Mouse (Mus musculus): ENCODE measurements around the gene Slc8b1. TPM values are rescaled to one million over a fixed set of nuclear protein-coding genes. Genes with fewer than 3 reads are reported as not detected.

The Slc8b1 gene
- polyA plus RNA-seq, 1 experiment from 2014 or later = 0.67 TPM

- ATAC-seq (no peak), DNase-seq (ENCODE audit: low spot score) (no peak)
- no peak within 1 kb of the TSS for H3K27ac ChIP-seq (ENCODE audit: low read depth, low read length)
- H3K4me2 ChIP-seq (ENCODE audit: low read length) = no peak within 1 kb of the TSS
- H3K27me3 ChIP-seq (replicated peaks; ENCODE audit: control insufficient read depth, insufficient read depth, low read length) = no peaks in the 10 kb centered on the region
- H3K36me3 ChIP-seq (ENCODE audit: control insufficient read depth, insufficient read depth, low read length) = no peaks in the 10 kb centered on the region
- 84% methylated on average over 8 of the region's 8 CpGs for WGBS
- H3K4me1 ChIP-seq (ENCODE audit: control insufficient read depth, insufficient read depth, low read length) = no peaks in the 10 kb centered on the region
- H3K9me3 ChIP-seq (replicated peaks; ENCODE audit: control insufficient read depth, low read length) = no peaks in the 10 kb centered on the region
- no peak within 1 kb of the TSS for H3K9ac ChIP-seq (ENCODE audit: low read length)
- no peak within 1 kb of the TSS for H3K4me3 ChIP-seq (ENCODE audit: low read depth, low read length)
These were observed 38.2 kb upstream of the Slc8b1 start, which contains the start of gene Sdsl for GRCm38 (mm10) chr5:120472770-120473169. Gene Sdsl (minus strand): TSS chr5:120472810.

- WGBS = 96% methylated on average over 2 of the region's 2 CpGs
- DNase-seq (ENCODE audit: low spot score) = no peak
- Histone ChIP-seq H3K4me1 (ENCODE audit: control insufficient read depth, insufficient read depth, low read length) (no peaks in the 10 kb centered on the region), H3K9me3 (replicated peaks; ENCODE audit: control insufficient read depth, low read length) (no peaks in the 10 kb centered on the region), H3K4me3 (ENCODE audit: low read depth, low read length) (no peak overlapping the region), H3K36me3 (ENCODE audit: control insufficient read depth, insufficient read depth, low read length) (no peaks in the 10 kb centered on the region), H3K9ac (ENCODE audit: low read length) (no peak overlapping the region), H3K27ac (ENCODE audit: low read depth, low read length) (no peak overlapping the region), H3K4me2 (ENCODE audit: low read length) (no peak overlapping the region), H3K27me3 (replicated peaks; ENCODE audit: control insufficient read depth, insufficient read depth, low read length) (no peaks in the 10 kb centered on the region)
- no peak for ATAC-seq
These were observed 37.6 kb upstream of the Slc8b1 start for GRCm38 (mm10) chr5:120473361-120473760.

- Histone ChIP-seq H3K27me3 (replicated peaks; ENCODE audit: control insufficient read depth, insufficient read depth, low read length) (no peaks in the 10 kb centered on the region), H3K36me3 (ENCODE audit: control insufficient read depth, insufficient read depth, low read length) (no peaks in the 10 kb centered on the region), H3K27ac (ENCODE audit: low read depth, low read length) (no peak overlapping the region), H3K9ac (ENCODE audit: low read length) (no peak overlapping the region), H3K4me1 (ENCODE audit: control insufficient read depth, insufficient read depth, low read length) (no peaks in the 10 kb centered on the region), H3K9me3 (replicated peaks; ENCODE audit: control insufficient read depth, low read length) (no peaks in the 10 kb centered on the region), H3K4me2 (ENCODE audit: low read length) (no peak overlapping the region), H3K4me3 (ENCODE audit: low read depth, low read length) (no peak overlapping the region)
- WGBS = 38% methylated on average over 8 of the region's 8 CpGs
- DNase-seq (ENCODE audit: low spot score) = no peak
- ATAC-seq = no peak
These were observed 35.1 kb upstream of the Slc8b1 start for GRCm38 (mm10) chr5:120475861-120476260.

- H3K4me3 ChIP-seq (ENCODE audit: low read depth, low read length) = no peak within 1 kb of the TSS
- H3K4me1 ChIP-seq (ENCODE audit: control insufficient read depth, insufficient read depth, low read length) = no peaks in the 10 kb centered on the region
- no peaks in the 10 kb centered on the region for H3K27me3 ChIP-seq (replicated peaks; ENCODE audit: control insufficient read depth, insufficient read depth, low read length)
- WGBS = 16% methylated on average over 13 of the region's 13 CpGs
- DNase-seq (ENCODE audit: low spot score) (no peak), ATAC-seq (no peak)
- H3K9ac ChIP-seq (ENCODE audit: low read length) = no peak within 1 kb of the TSS
- no peak within 1 kb of the TSS for H3K4me2 ChIP-seq (ENCODE audit: low read length)
- no peaks in the 10 kb centered on the region for H3K9me3 ChIP-seq (replicated peaks; ENCODE audit: control insufficient read depth, low read length)
- no peaks in the 10 kb centered on the region for H3K36me3 ChIP-seq (ENCODE audit: control insufficient read depth, insufficient read depth, low read length)
- no peak within 1 kb of the TSS for H3K27ac ChIP-seq (ENCODE audit: low read depth, low read length)
These were observed 34.7 kb upstream of the Slc8b1 start, which contains the start of gene Sds for GRCm38 (mm10) chr5:120476296-120476695. Gene Sds (plus strand): TSS chr5:120476526.

GRCm38 (mm10) chr5:120477993-120478392 lies 33.0 kb upstream of the Slc8b1 start:
- WGBS = 91% methylated on average over 5 of the region's 5 CpGs
- Histone ChIP-seq H3K9me3 (replicated peaks; ENCODE audit: control insufficient read depth, low read length) (no peaks in the 10 kb centered on the region), H3K27ac (ENCODE audit: low read depth, low read length) (no peak overlapping the region), H3K27me3 (replicated peaks; ENCODE audit: control insufficient read depth, insufficient read depth, low read length) (no peaks in the 10 kb centered on the region), H3K36me3 (ENCODE audit: control insufficient read depth, insufficient read depth, low read length) (no peaks in the 10 kb centered on the region), H3K4me2 (ENCODE audit: low read length) (no peak overlapping the region), H3K4me3 (ENCODE audit: low read depth, low read length) (no peak overlapping the region), H3K9ac (ENCODE audit: low read length) (no peak overlapping the region), H3K4me1 (ENCODE audit: control insufficient read depth, insufficient read depth, low read length) (no peaks in the 10 kb centered on the region)
- DNase-seq (ENCODE audit: low spot score) (no peak), ATAC-seq (no peak)

- ATAC-seq (no peak), DNase-seq (ENCODE audit: low spot score) (no peak)
- H3K27ac ChIP-seq (ENCODE audit: low read depth, low read length) = no peak overlapping the region
- 0 out of 2 replicates have a peak, but pooled peaks cover 2% of the 10 kb centered on the region for H3K36me3 ChIP-seq (ENCODE audit: control insufficient read depth, insufficient read depth, low read length)
- no peak overlapping the region for H3K4me3 ChIP-seq (ENCODE audit: low read depth, low read length)
- H3K27me3 ChIP-seq (replicated peaks; ENCODE audit: control insufficient read depth, insufficient read depth, low read length) = no peaks in the 10 kb centered on the region
- H3K9me3 ChIP-seq (replicated peaks; ENCODE audit: control insufficient read depth, low read length) = no peaks in the 10 kb centered on the region
- 69% methylated on average over 4 of the region's 4 CpGs for WGBS
- H3K4me1 ChIP-seq (ENCODE audit: control insufficient read depth, insufficient read depth, low read length) = no peaks in the 10 kb centered on the region
- H3K9ac ChIP-seq (ENCODE audit: low read length) = no peak overlapping the region
- no peak overlapping the region for H3K4me2 ChIP-seq (ENCODE audit: low read length)
These were observed 31.4 kb upstream of the Slc8b1 start for GRCm38 (mm10) chr5:120479538-120479937.

GRCm38 (mm10) chr5:120481205-120481604 lies 29.8 kb upstream of the Slc8b1 start:
- ATAC-seq (no peak), DNase-seq (ENCODE audit: low spot score) (no peak)
- H3K36me3 ChIP-seq (ENCODE audit: control insufficient read depth, insufficient read depth, low read length) = peaks cover 17% of the 10 kb centered on the region
- no peak overlapping the region for H3K27ac ChIP-seq (ENCODE audit: low read depth, low read length)
- H3K9ac ChIP-seq (ENCODE audit: low read length) = no peak overlapping the region
- no peaks in the 10 kb centered on the region for H3K9me3 ChIP-seq (replicated peaks; ENCODE audit: control insufficient read depth, low read length)
- no peaks in the 10 kb centered on the region for H3K4me1 ChIP-seq (ENCODE audit: control insufficient read depth, insufficient read depth, low read length)
- no peak overlapping the region for H3K4me3 ChIP-seq (ENCODE audit: low read depth, low read length)
- WGBS = 71% methylated on average over 9 of the region's 9 CpGs
- H3K4me2 ChIP-seq (ENCODE audit: low read length) = no peak overlapping the region
- H3K27me3 ChIP-seq (replicated peaks; ENCODE audit: control insufficient read depth, insufficient read depth, low read length) = no peaks in the 10 kb centered on the region

- ATAC-seq (no peak), DNase-seq (ENCODE audit: low spot score) (no peak)
- H3K9me3 ChIP-seq (replicated peaks; ENCODE audit: control insufficient read depth, low read length) = no peaks in the 10 kb centered on the region
- H3K9ac ChIP-seq (ENCODE audit: low read length) = no peak overlapping the region
- no peak overlapping the region for H3K4me3 ChIP-seq (ENCODE audit: low read depth, low read length)
- H3K4me1 ChIP-seq (ENCODE audit: control insufficient read depth, insufficient read depth, low read length) = no peaks in the 10 kb centered on the region
- H3K4me2 ChIP-seq (ENCODE audit: low read length) = no peak overlapping the region
- H3K27ac ChIP-seq (ENCODE audit: low read depth, low read length) = no peak overlapping the region
- WGBS = 87% methylated on average over 19 of the region's 19 CpGs
- H3K36me3 ChIP-seq (ENCODE audit: control insufficient read depth, insufficient read depth, low read length) = peaks cover 30% of the 10 kb centered on the region
- no peaks in the 10 kb centered on the region for H3K27me3 ChIP-seq (replicated peaks; ENCODE audit: control insufficient read depth, insufficient read depth, low read length)
These were observed 27.6 kb upstream of the Slc8b1 start for GRCm38 (mm10) chr5:120483399-120483798.

- H3K27ac ChIP-seq (ENCODE audit: low read depth, low read length) = no peak overlapping the region
- H3K36me3 ChIP-seq (ENCODE audit: control insufficient read depth, insufficient read depth, low read length) = peaks cover 35% of the 10 kb centered on the region
- H3K27me3 ChIP-seq (replicated peaks; ENCODE audit: control insufficient read depth, insufficient read depth, low read length) = no peaks in the 10 kb centered on the region
- DNase-seq (ENCODE audit: low spot score) (no peak), ATAC-seq (no peak)
- no peak overlapping the region for H3K9ac ChIP-seq (ENCODE audit: low read length)
- 88% methylated on average over 8 of the region's 8 CpGs for WGBS
- no peak overlapping the region for H3K4me2 ChIP-seq (ENCODE audit: low read length)
- peaks cover 6% of the 10 kb centered on the region; the same call in 1 of the 2 replicates for H3K4me1 ChIP-seq (ENCODE audit: control insufficient read depth, insufficient read depth, low read length)
- no peaks in the 10 kb centered on the region for H3K9me3 ChIP-seq (replicated peaks; ENCODE audit: control insufficient read depth, low read length)
- no peak overlapping the region for H3K4me3 ChIP-seq (ENCODE audit: low read depth, low read length)
These were observed 23.1 kb upstream of the Slc8b1 start for GRCm38 (mm10) chr5:120487844-120488243.

All from forebrain, embryonic 14.5 days (tissue).